Mouse (Mus musculus) MEL-GATA-1-ER (cell line): ENCODE measurements at regions not wholly inside any gene's neighbourhood (a gene's known extent, or its start where the extent isn't known, plus 50 kb on each side); places are given as distances from the start of the nearest gene placed in this dataset.

Experiments
- DNase-seq: peaks from one replicate; pipeline ENCODE4 v3.0.0-alpha.2; 2012; ENCODE audit warnings: low read depth; ENCODE audit errors: extremely low read depth

DNA sequence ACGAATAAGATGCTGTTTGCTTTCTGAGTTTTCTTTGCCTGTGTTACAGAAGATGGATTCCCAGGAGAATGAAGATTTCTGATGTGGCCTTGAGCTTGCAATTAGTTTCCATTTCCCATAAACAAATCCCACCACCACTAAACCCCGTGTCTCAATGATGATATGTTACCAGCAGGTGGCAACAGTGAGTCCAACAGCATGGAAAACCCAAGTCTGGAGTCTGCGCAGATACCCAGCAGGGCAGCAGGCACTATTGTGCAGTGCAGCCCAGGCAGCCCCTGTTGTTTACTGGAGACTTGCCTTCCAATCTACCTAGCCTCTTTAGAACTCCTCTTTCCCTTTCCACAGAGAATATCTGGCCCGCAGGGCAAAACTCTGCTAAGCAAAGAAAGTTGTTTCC lies 62.7 kb downstream of the Bmp2 start:
- DNase-seq: peak; percentile 6

DNA sequence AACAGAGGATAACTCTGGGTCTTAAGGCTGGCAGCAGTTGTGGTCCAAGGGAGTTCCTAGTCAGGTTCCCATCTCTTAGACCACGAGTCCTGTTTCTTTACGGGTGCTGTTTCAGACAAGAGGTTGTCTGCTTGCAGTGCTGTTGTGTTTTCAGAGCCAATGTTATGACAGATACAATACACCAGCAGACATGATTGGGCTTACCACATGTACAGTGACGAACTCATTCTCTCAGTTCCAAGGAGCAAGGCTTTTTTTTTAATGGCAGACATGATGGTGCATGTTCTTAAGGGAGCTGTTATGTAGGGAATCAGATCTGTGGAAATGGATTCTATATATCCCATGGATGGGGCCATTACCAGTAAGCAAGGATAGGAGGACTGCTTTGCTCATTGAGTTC lies 63.3 kb downstream of the Bmp2 start:
- DNase-seq: no peak

DNA sequence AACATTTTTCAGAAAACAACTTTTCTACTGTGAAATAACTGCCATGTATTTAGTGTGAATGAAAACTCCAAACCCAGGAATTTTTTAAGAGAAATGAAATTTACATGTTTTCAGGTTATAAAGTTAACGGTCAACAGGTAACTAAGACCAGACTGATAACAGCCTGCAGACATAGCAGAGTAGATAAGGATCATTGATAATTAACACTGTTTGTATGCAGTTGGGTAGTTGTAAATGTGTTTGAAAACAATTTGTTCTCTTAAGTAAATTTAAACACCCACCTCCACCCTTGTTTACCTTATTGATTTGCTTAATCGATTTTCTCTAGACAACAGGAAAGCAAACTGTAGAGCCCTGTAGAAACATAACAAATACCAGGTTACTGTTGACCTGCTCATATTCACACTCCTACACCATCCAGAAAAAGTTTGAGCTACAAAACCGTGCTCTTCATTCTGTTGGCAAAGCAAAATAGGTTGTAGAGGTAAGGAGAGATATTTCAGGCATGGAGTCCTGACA lies 65.4 kb downstream of the Bmp2 start:
- no peak for DNase-seq

DNA sequence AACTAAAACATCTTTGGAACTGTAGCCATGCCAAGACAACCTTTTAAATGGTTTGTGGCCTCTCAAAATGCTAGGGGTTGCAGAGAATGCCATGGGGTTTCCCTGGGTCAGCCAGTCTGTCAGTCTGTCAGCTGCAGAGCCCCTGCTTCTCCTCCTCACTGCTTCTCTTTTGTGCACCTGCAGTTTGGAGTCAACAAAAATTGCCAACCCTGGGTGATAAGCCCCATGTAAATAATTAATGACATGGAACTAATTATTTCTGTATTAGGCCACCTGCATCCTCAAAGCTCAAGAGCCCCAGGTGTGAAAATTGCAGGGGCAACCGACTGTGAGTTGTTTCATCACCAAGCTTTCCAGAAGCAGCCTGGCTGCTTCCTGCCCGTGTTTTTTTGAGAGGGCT lies 70.6 kb downstream of the Bmp2 start:
- DNase-seq: no peak

DNA sequence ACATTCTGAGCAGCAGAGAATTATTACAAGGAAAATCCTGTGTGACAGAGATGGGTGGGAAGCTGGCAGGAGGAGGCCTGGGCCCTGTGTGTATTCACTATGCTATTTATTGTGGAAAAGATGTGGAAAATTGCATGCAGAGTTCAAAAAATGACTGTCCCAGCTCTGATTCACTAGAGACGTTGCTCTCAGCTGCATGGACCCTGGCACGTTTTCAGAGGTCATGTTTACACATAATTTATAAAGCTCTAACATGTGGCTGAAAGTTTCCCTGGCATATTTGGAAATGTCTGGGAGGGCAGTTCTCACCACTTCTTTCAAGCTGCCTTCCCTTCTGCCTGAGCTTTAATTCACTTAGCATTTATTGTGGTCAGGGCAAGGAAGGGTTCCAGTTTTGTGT lies 73.6 kb downstream of the Bmp2 start:
- no peak for DNase-seq

DNA sequence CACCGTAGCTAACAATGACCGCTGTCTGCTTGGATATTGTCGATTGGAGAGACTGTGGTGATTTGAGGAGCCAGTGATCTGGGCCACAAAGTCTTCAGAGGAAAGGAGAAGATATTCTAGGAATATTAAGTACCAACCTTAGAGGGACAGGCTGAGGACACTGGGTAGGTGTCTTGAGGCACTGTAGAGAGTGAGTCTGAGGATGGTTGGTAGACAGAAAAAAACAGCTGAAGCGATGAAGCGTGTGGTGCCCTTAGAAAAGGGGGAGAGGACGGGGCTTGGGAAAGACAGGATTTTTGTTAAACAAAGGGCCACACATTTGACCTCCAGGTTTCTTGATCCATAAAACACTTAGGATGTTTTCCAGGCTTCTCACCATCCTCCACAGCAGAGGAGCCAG lies 76.9 kb downstream of the Bmp2 start:
- no peak for DNase-seq

DNA sequence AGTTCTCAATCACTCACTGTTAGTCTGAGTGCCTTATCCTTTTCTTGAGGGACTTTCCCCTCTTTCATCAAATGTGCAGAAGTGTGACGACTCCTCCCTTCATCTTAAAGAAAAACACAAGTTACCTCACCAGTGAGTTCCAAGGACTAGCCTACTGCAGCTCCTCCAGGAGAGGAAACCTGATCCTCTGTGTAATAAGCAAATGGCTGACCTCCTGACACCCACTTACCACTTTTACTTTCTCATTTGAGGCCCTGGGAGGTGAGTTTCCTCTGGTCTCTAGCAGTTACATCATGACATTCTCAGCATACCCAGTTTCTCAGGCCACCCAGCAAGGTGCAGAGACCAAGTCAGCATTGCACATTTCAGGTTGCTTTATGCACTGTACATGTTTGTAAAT lies 83.5 kb downstream of the Bmp2 start:
- no peak for DNase-seq

DNA sequence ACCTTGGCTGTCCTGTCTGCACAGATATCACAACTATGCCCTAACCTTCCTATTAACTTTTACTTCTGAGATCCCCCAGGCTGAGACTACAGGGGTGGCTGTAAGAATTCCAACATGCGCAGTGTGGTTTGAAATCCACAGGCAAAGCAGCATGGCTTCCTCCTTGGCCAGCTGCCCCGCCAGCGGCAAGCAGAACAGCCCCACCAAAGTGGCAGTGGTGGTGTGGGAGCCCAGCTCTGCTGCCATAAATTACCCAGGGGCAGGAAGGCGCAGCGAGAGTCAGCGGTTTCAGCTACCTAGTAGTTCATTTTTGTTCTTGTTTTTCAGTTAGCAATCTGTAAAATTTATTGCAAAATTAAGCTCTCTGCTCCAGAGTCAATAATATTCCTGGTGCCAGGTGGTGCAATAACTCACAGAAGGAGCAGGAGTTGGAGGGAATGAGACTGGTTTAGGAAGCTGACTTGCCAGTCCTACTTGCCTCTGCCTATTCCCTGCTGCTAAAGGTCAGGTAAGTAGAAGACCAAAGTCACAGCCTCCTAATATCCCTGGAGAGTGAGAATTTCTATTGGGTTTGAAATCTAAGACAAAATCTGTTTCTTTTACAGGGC lies 98.0 kb downstream of the Bmp2 start:
- no peak for DNase-seq

DNA sequence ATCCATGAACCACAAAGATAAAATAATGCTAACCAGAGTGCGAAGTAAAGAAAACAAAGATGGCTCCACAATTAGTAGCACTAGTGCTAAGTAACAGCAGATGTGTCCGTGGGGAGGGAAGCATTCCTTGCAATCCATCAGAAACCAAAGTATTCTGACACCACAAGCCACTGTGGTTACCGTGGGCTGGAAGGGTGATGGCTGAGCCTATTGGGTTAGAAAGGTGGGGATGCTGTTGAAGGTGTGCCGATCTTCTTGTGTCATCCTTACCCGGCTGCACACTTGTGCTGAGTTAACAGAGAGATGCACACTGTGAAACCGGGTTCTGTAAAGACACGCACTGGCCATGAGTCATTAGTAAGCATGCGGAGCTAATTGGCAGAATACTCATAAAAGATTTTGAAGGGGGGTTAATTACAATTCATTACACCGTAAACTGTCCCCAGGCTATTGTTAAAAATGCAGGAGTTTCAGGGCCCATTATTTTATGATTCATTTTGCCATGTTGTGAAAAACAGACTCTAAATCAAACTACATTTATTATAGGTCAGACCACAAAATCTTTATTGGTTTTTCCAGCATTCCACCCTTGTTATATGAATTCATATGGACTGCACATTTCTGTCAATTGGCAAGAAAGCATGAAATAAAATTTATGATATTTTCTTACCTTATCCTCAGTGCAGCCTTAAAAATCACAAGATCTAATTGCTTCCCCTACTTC lies 114.5 kb downstream of the Bmp2 start:
- DNase-seq: no peak

DNA sequence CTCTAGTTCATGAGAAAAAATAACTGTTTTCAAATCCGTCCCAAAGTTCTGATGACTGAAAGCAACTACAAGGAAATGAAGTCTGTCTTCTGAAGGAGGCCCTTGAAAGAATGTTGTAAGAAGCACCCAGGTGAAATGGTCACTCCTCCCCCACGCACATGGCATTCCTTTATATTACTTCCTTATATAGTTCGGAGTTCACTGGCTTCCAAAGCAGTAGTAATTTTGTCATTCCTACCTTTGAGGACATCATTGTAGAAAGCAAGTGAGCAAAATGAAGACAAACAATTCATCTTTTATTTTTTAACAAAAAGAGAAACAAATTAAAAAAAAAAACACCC lies 115.1 kb downstream of the Bmp2 start:
- DNase-seq: no peak

DNA sequence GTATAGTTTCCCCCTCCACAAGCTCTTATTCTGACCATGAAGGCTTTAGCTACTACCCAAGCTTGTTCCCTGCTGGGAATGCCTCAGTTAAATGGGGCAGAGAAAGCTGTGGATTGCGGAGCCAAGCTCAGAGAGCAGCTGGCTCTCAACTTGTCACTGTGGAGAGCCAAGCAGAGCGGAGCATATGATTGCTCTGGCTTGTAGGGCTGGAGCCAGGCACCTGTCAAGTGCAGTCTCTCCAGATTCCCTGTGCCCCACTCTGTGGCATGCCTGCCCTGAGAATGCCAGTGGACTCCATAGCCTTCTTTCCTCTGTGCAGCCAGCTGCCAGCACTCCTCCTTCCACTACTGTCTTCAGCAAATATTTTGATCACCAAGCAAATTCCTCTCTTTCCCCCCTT lies 117.9 kb downstream of the Bmp2 start:
- no peak for DNase-seq

DNA sequence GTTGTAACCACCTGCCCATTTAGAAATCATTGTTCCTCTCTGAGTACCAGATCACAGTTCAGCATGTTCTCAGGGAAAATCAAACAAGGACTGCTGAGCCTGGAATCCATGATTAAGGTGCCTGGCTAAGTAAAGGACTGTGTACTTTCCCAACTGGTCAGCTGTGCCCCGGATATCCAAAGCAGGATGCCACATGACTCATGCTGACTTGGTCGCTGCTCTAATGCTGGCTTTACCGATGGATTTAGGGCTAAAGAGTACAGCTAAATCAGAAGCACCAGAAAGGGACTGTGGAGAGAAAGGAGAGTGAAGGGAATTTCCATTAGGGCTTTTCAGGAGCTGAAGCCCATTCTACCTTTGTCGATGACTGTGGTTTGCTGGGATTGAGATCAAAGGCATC lies 119.6 kb downstream of the Bmp2 start:
- no peak for DNase-seq

DNA sequence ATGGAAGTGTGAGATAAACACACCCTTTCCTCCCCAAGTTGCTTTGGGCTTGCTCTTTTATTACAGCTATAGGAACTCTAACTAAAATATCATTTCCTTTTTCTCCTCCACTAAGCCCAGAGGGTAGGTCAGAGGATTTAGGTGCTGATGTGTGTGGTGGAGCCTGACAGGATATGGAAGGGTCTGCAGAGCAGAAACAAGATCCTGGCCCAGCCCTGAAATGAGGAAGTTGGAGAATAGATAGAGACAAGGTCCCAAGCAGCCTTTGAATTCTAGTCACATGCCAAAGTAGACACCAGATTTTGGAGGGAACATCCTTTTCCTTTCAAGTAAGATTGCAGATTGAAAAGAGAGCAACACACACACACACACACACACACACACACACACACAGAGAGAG lies 132.4 kb downstream of the Bmp2 start:
- peak; percentile 45 for DNase-seq

DNA sequence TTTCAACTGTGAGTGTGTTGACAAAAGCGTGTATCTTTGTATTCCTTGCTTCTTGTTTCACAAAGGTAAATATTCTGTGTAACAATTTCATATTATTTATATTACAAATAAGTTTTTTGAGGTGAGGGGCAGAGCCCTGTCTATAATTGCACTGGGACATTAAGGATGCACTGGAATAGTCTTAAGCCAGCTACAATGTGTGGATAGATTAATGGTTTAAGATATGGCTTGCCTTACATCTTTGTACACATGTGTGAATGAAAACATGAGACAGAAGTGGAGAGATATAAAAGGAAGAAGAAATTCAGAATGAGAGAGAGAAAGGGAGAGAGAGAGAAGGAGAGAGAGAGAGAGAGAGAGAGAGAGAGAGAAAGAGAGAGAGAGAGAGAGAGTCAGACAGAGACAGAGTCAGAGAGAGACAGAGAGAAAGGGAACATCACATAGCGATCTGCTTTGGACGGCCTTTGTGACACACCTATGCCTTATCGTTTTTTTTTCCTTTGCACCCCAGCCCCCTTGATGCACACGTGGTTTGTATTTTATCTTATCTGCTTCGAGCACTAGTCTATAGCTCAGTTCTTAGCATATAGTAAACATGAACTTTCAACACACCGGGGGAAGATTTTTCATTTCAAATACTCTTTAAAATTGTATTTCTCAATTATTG lies 136.3 kb downstream of the Bmp2 start:
- DNase-seq: no peak

DNA sequence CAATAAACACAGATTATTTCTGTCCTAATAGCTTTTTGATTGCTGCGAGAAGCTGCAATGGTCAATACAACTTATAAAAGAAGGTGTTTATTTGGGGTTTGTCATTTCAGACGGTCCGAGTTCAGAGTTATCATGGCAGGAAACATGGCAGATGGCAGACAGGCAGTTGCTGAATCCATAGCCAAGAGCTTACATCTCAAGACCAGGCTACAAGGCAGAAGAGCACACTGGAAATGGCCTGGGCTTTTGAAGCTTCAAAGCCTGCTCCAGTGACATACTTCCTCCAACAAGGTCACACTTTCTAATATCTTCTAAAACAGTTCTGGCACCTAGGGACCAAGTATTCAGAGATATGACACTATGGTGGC lies 136.8 kb downstream of the Bmp2 start:
- no peak for DNase-seq

DNA sequence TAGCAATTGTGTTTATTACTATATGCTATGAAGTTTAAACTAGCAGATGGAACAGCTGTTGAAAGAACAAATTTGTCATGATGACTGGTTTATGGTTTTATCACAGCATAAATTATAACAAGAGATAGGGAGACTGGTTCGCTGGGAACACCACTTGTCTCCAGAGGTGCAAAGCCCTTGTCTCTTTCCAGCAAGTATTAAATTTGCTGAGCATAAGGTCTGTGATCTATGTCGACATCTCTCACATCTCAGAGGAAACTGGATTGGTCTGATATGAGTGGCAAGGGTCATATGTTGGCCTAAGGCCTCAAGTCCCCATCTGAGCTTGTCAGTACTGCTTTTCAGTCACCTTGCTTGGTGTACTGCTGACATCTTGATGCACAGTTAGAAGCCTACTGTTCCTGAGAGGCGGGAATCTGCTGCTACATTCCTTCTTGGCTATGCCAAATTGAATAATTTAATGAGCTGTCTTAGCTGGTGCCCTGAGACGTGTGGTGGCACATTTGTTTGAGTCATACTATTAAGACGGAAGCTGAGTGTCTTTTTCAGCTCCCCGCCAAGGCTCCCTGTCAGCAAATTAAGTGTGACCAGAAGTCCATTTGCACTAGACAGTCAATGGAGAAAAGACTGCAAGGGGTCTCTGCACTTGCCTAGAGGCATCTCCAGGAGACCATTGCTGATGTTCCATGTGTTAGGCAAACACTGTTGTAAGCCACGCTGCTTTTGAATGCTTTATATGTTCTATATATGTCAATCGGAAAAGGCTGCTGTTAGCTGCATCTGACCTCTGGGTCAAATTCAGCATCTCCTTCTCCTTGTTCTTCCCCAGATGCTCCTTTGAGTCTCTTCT lies 157.0 kb downstream of the Bmp2 start:
- no peak for DNase-seq

DNA sequence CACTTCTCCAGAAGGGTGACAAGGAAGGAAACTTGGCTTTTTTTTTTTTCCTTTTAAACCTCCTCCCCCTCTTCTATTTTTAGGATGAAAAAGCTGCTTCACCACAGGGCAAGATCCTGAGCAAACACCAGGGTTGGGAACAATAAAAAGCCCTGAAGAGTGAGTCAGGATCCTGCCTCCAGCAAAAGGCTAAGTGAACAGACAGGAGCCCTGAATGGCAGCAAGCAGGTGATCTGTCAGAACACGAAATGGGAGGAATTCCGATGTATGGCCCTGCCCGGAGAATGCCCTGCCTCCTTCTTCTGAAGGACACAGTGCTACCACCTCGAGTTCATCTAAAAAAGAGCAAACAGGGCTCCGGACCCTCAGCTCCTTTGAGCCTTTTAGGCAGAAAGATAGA lies 164.3 kb downstream of the Bmp2 start:
- no peak for DNase-seq

DNA sequence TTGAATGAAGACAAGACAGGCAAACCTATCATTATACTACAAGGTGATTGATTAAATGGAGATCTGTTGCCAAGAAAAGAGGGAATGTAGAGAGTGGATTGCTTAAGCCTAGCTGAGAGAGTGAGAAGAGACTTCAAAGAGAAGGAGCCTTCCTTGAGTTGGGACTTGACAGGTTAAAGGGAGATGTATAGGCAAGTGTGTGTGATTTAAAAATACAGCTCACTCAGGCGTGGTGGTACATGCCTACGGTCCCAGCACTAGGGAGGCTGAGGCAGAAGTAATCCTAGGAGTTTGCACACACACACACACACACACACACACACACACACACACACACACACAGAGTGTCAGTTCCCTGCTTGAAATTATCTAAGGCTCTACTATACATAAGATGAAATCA lies 165.1 kb downstream of the Bmp2 start:
- DNase-seq: no peak

DNA sequence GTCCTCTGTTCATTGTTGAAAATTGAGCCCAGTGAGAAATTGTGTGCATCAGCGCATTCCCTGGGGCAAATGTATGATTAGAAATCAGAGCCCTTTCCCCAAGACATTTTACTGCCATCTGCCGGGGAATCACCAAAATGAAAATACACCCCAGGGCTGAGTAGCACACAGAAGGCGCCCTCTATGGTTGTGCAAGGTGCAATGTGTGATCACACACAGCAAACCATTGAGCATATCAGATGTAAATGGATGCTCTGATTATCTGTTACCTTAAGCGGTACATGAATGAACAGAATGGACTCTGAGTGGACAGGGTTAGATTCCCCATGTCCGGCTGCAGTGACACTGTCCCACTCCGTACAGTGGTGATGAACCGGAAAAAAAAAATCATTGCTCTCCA lies 172.4 kb downstream of the Bmp2 start:
- no peak for DNase-seq

DNA sequence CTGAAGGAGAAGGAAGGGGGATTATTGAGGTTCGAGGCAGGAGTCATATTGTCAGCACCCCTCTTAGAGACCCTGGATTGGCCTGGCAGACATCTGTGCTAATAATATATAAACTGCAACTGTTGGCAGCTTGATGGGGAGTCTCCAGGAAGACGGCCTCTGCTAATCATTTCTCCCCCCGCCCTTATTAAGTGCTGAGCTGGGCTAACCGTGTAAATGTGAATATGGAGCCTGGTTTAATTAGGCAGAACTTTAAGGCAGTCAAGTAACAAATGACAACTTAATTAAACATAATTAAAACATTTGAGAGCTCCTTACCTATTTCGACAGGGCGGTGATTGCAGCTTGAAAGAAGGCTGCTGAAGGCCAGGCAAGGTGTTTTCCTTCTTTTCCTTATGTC lies 172.8 kb downstream of the Bmp2 start:
- DNase-seq: no peak

DNA sequence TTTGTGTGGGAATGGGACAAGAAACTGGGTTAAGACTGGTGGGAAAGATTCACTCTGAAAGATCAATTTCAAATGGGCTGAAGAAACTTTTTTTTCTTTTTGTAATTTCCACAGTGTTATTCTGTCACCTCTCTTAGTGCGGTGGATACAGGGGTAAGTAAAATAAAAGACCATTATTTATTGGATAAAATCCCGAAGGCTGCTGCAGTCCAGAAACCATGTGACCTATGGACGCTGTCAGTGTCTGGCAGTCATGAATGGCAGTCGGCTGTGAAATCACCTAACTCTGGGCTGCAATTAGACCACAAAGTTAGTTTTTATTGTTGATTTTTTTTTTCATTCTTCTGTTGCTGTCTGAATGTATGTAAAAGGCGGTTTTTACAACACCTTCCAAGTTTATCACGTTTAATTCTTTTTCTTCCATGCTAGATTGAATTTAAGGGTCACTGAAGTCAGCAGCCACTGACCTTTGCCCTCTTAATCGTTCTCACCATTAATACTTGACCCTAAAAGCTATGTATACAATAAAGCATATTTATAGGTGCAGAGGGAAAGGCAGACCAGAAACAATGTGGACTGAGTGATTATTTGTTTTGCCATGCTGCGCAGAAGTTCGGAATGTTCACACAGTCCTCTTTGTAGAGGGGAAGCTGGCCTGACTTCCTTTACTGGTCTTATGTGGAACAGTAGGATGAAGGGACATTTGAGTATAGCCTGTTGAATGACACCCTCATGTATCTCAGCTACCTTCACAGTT lies 182.7 kb downstream of the Bmp2 start:
- no peak for DNase-seq
